Mouse (Mus musculus) left cerebral cortex, postnatal 25 days (tissue): Measurements from ENCODE around the gene Mrps23. TPM values are rescaled to one million over a fixed set of nuclear protein-coding genes. Genes with fewer than 3 reads are reported as not detected.
A peak's percentile ranks its signal among the peaks of the same experiment; 100 is the strongest.

Source experiments
- DNase-seq, 2 experiments: peaks; one replicate each; pipeline ENCODE4 v3.0.0; 2022; ENCODE audit warnings: low spot score in 2 of 2, mixed read lengths in 1 of 2
- intact Hi-C: fragments of 180-260 bp; cut with DNase I; formaldehyde crosslinking; loops from one replicate; pipeline ENCODE4 v1.15.1; 2025
- total RNA-seq, 2 experiments: library from RNA; stranded (reverse); gene quantifications; 2 replicates each; pipeline ENCODE4 v1.2.3; 2021

The Mrps23 gene
- total RNA-seq = 10 to 100 TPM; 73.6 to 74.5 TPM

- DNase-seq = peak; percentile 91 to 96
- intact Hi-C loops = loop anchor here (5.0 kb wide), 1 partner anchor 217 kb away; the partner anchor contains the start of gene Dynll2
Measured at GRCm38 (mm10) chr11:88203712-88204532, at the start of gene Mrps23. Gene Mrps23, plus strand, starts transcription at chr11:88204388.

- DNase-seq = no peak
- intact Hi-C loops = no loop called here
Measured at GRCm38 (mm10) chr11:88154500-88154899, 49.7 kb upstream of the Mrps23 start.

- no peak for DNase-seq
- intact Hi-C loops = no loop called here
Measured at GRCm38 (mm10) chr11:88155451-88155850, 48.7 kb upstream of the Mrps23 start.

- intact Hi-C loops = no loop called here
- no peak for DNase-seq
Measured at GRCm38 (mm10) chr11:88155998-88156397, 48.2 kb upstream of the Mrps23 start.

GRCm38 (mm10) chr11:88156403-88156802 lies 47.8 kb upstream of the Mrps23 start:
- intact Hi-C loops = no loop called here
- DNase-seq = no peak

GRCm38 (mm10) chr11:88158842-88159246 lies 45.3 kb upstream of the Mrps23 start:
- intact Hi-C loops = no loop called here
- no peak for DNase-seq

- no peak for DNase-seq
- intact Hi-C loops = no loop called here
Measured at GRCm38 (mm10) chr11:88159389-88159788, 44.8 kb upstream of the Mrps23 start.

- intact Hi-C loops = loop anchor here (5.0 kb wide), 1 partner anchor 63 kb away; the partner anchor contains the start of gene Cuedc1
- DNase-seq = no peak
Measured at GRCm38 (mm10) chr11:88160316-88160715, 43.9 kb upstream of the Mrps23 start.

GRCm38 (mm10) chr11:88161051-88161581 lies 43.1 kb upstream of the Mrps23 start:
- intact Hi-C loops = loop anchor here (5.0 kb wide), 1 partner anchor 64 kb away; the partner anchor contains the start of gene Cuedc1
- DNase-seq = peak in 1 of 2 experiments; percentile 66

- intact Hi-C loops = loop anchor here (2.0 to 5.0 kb wide), 3 partner anchors 43 to 93 kb away; partner anchors contain the start of genes Cuedc1 and Vezf1
Measured at GRCm38 (mm10) chr11:88161651-88162362, 42.4 kb upstream of the Mrps23 start.

GRCm38 (mm10) chr11:88162740-88163139 lies 41.4 kb upstream of the Mrps23 start:
- DNase-seq = no peak
- intact Hi-C loops = loop anchor here (2.0 to 5.0 kb wide), 3 partner anchors 44 to 94 kb away; partner anchors contain the start of genes Cuedc1 and Vezf1

More at GRCm38 (mm10) chr11:88161651-88162362, 42.4 kb upstream of the Mrps23 start:
- peak; percentile 72 to 80 for DNase-seq

- no peak for DNase-seq
- intact Hi-C loops = loop anchor here (5.0 kb wide), 1 partner anchor 67 kb away; the partner anchor contains the start of gene Cuedc1
Measured at GRCm38 (mm10) chr11:88164213-88164723, 39.9 kb upstream of the Mrps23 start.

GRCm38 (mm10) chr11:88164801-88165377 lies 39.3 kb upstream of the Mrps23 start:
- intact Hi-C loops = loop anchor here (5.0 kb wide), 1 partner anchor 68 kb away; the partner anchor contains the start of gene Cuedc1

GRCm38 (mm10) chr11:88165683-88166364 lies 38.4 kb upstream of the Mrps23 start:
- DNase-seq = no peak
- intact Hi-C loops = no loop called here

More at GRCm38 (mm10) chr11:88164801-88165377, 39.3 kb upstream of the Mrps23 start:
- peak in 1 of 2 experiments; percentile 40 for DNase-seq

- no peak for DNase-seq
- intact Hi-C loops = no loop called here
Measured at GRCm38 (mm10) chr11:88166471-88166870, 37.7 kb upstream of the Mrps23 start.

GRCm38 (mm10) chr11:88168611-88169010 lies 35.6 kb upstream of the Mrps23 start:
- intact Hi-C loops = no loop called here
- DNase-seq = no peak

- intact Hi-C loops = no loop called here
Measured at GRCm38 (mm10) chr11:88169531-88170040, 34.6 kb upstream of the Mrps23 start.

GRCm38 (mm10) chr11:88170606-88171005 lies 33.6 kb upstream of the Mrps23 start:
- no peak for DNase-seq
- intact Hi-C loops = no loop called here

More at GRCm38 (mm10) chr11:88169531-88170040, 34.6 kb upstream of the Mrps23 start:
- no peak for DNase-seq
